Mouse (Mus musculus) liver, embryonic 14.5 days (tissue): Measurements from ENCODE around the gene Adamts9.

Experiments used
- CTCF ChIP-seq: IDR thresholded peaks from 2 replicates; pipeline ENCODE4 v1.5.1; 2016; ENCODE audit warnings: antibody characterized with exemption, low read depth, control low read depth
- EP300 ChIP-seq: IDR thresholded peaks from 2 replicates; pipeline ENCODE4 v1.6.1; 2016; ENCODE audit warnings: antibody characterized with exemption, low read depth

GRCm38 (mm10) chr6:92968718-92969117 lies 25.4 kb upstream of the Adamts9 start:
- TF ChIP-seq CTCF (no peak), EP300 (no peak)
